Mouse (Mus musculus) lung, postnatal 14 days (tissue): ENCODE measurements around the gene Dscaml1.
"Not testable (repeated sequence)": the region's sequence is repeated elsewhere in the genome, so short reads cannot be mapped to it uniquely, and the experiment has no call there.

Experiments used
- DNase-seq: peaks from one replicate; pipeline ENCODE4 v3.0.0; 2021

Gene Dscaml1

GRCm38 (mm10) chr9:45704441-45704840 is 278.0 kb downstream of the Dscaml1 start:
- DNase-seq: no peak

DNA sequence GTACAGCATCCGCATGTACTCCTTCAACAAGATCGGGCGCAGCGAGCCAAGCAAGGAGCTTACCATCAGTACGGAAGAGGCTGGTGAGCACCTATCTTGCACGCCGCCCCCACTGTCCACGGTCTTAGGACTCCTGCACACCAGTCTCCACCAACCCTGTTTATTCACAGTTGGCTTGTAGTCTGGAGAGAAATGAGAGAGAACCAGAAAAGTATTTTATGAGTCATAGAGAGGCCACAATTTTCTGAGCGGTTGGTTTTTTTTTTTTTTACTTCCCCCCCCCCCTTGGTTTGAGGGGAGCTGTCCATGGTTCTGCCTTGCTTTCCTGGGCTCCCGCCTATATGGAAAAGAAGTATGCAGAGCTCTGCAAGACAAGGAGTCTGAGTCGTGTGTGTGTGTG is 283.9 kb downstream of the Dscaml1 start:
- no peak for DNase-seq

- no peak for DNase-seq
Measured at GRCm38 (mm10) chr9:45715387-45715786, 289.0 kb downstream of the Dscaml1 start.

DNA sequence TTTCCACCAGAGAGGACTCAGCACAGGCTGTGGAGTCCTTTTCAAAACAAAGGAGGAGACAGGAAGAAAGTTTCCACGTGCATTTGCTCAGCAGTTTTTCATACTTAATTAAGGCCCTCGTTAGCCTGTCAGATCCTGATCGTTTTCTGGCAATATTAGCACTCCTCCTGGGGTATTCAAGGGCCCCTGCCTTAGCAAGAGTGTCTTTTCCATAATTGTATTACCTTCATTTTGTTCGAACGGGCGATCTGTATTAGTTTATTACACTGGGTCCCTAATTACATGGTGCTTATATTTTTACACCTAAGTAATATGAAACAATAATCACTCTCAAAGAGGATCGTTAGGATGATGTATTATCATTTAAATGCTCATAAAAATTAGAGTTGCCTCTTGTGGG is 293.6 kb downstream of the Dscaml1 start:
- no peak for DNase-seq

DNA sequence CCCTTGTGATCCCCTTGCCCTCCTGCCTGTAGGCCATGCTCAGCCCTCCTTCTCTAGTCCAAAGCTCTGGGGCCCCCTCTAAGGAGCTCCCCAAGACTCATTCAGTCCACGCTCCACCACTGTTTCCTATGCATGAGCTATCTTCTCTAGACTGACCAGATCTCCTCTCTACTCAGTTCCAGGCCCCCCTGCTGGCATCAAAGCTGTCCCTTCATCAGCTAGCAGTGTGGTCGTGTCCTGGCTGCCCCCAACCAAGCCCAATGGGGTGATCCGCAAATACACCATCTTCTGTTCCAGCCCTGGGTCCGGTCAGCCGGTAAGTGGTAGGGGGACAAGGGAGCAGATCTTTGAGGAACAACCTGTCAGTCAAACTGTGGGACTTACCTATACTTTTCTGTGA is 305.4 kb downstream of the Dscaml1 start:
- no peak for DNase-seq

DNA sequence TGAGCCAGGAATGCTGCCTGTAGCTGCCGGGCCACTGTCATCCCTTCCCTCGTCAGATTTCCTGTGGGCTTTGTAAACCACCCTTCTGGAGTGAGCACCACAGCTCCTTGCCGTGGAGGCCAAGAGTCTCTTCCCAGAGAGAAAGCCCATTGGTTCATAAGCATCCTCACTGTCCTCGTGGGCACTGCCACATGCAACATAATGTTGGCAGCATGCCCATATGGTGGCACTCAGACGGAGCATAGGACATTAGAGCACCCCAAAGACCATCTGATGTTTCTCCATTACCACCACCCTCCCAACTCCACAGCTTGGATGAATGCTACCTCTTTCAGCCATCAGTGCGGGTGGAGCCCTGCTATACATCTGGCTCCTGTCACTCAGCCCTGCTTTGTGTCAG is 306.8 kb downstream of the Dscaml1 start:
- no peak for DNase-seq

- DNase-seq: no peak
Measured at GRCm38 (mm10) chr9:45739001-45739701, 312.7 kb downstream of the Dscaml1 start.

- peak; percentile 54 for DNase-seq
Measured at GRCm38 (mm10) chr9:45739702-45740583, 313.5 kb downstream of the Dscaml1 start.

- DNase-seq: no peak
Measured at GRCm38 (mm10) chr9:45740584-45740980, 314.2 kb downstream of the Dscaml1 start.

DNA sequence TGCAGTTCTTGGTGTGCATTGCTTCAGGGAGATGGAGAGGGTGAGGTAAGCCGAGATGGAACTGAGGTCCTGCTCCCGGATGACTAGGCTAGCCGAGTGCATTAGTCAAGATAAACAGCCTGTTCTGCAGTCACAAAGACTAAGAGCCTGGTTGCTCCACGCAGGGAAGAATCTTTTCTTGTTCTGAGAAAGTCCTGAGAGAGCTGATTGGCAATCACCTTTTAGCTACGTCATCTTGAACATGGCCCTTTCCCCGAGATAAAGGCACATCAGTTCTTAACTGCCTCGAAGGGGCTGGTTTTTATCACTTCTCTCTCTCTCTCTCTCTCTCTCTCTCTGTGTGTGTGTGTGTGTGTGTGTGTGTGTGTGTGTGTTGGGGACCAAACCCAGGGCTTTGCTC is 319.0 kb downstream of the Dscaml1 start:
- no peak for DNase-seq

DNA sequence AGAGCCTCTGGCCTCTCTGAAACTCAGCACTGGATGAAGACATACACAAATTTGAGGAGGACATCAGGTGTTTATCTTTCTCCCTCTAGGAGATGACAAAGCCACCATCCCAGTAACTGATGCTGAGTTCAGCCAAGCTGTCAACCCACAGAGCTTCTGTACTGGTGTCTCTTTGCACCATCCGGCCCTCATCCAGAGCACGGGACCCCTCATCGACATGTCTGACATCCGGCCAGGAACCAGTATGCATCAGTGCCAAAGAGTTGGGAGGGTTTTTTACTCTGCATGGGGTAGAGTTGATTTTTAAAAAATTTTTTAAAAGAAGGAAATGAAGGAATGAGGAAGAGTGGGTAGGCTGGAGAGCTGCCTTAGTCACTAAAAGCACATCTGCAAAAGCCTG is 323.5 kb downstream of the Dscaml1 start:
- DNase-seq: no peak

DNA sequence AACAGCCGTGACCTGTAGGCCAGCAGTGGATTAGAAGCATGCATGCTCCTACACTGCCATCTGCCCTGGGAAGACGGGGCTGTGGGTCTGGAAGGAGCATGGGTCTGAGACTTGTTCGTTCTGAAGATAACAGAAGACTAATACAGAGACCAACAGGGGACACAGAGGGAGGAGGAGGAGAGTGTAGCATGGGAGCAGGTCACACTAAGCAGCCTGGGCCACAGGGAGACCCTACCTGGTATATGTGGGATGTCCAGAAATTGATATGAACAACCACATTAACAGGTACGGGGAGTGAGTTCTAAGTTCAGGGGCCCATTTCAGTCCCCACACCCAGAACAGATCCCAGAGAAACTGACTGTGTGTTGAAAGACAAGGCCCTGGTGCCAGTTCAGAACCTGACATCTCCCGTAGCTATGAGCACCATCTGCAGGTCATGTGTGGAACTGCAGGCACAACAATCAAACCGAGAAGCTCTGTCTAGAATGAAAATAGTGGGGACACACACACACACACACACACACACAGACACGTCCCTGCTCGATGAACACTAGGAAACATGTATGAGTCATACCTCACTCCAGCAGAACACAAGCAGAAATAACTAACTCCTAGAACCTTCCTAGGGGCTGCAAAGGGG is 328.1 kb downstream of the Dscaml1 start:
- peak; percentile 64 for DNase-seq

DNA sequence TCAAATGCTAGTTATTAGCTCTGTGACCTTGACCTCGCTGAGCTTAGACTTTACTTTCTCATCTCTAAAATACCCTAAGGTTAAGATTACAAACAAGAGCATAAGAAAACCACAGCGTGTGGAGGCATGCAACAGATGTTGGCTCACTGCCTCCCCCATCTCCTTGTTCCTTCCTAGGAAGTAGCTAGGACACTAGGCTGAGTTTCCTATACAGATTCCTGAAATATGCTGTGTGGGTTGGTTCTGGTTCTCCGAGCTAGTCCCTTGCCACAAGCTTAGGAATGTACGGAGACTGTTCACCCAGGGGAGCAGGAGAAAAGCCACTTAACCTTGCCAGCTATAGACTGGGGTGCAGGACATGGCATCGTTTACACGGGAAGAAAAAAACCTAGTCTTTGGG is 339.8 kb downstream of the Dscaml1 start:
- no peak for DNase-seq

DNA sequence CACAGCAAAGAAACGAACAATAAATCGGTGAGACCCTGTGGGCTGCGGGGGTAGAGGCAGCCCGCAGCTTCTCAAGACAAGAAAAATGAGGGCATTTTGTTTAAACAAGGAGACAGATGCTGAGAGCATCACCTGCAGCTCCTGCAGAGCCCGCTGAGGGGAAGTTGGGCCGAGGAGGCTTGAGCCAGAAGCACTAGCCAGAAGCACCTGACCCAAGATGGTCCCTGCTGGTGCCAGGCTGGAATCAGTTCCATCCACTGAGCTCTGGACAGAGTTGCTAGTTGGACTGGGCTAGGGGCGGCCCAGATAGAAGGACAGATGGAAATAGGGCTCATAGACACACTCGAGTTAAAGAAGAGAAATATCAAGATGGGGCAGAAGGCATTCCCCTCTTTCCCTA is 340.7 kb downstream of the Dscaml1 start:
- DNase-seq: no peak

GRCm38 (mm10) chr9:45768421-45768820 is 342.0 kb downstream of the Dscaml1 start:
- DNase-seq: no peak

DNA sequence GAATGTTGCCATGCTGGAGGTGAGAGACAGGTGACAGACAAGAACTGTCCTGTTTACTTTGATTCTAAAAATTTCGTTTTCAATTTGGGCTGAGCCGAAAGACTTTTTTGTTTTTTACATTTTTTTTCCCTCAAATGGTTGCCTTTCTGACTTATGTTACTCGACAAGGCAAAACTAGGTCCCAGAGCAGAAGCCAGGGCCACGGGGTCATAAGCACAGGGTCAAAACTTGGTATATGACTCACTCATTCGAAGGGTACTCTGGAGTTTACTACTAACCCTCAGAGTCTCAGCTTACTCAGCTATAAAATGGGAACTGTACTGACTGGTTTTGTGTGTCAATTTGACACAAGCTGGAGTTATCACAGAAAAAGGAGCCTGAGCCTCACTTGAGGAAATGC is 343.2 kb downstream of the Dscaml1 start:
- DNase-seq: no peak

GRCm38 (mm10) chr9:45774088-45774487 is 347.7 kb downstream of the Dscaml1 start:
- DNase-seq: no peak

DNA sequence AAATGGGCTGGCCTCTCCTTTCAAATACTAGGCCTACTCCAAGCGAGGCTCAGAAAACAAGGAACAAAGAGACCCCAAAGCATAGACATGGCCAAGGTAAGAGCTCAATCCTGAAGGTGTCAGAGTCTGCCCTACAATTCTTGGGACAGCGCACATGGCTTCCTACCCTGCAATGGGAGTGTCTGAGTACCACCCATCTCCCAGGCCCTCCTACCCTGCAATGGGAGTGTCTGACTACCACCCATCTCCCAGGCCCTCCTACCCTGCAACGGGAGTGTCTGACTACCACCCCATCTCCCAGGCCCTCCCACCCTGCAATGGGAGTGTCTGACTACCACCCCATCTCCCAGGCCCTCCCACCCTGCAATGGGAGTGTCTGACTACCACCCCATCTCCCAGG is 349.7 kb downstream of the Dscaml1 start:
- not testable (repeated sequence) for DNase-seq

- DNase-seq: no peak
Measured at GRCm38 (mm10) chr9:45779201-45779600, 352.8 kb downstream of the Dscaml1 start.

DNA sequence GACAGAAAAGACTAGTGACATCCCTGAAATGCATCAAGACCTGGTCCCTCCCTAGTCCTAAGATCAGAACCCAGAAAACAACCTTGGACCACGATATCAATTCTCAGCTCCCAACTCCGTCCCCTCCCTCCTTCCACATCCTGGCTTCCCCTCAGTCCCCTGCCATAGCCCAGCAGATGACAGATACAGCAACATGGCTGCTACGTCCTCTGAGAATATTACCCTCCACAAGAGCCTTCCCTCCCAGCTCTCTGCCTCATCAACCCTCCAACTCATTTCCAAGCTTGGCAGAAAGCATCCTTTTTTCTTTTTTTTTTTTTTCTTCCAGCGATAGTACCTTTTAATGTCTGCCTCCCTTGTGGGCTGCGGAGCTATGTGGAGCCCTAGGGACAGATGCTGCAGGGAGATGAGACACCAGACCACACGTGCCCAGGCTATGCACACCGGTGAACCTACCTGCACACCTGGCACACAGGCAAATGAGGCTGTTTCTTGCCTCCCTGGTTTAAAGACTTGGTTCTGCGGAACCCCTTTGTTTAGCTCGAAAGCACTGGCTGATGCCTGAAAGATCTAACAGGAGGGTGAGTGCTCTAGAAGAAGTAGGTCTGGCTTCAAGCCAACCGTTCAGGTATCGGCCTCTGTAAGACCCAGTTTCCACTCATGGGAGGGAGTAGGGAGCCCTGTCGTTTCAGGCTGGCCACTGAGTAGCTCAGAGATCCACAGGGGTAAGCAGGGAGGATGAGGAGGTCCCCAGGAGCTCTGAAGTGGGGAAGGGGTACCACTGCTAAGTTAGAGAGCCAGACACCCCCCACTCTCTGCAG is 357.0 kb downstream of the Dscaml1 start:
- DNase-seq: no peak

DNA sequence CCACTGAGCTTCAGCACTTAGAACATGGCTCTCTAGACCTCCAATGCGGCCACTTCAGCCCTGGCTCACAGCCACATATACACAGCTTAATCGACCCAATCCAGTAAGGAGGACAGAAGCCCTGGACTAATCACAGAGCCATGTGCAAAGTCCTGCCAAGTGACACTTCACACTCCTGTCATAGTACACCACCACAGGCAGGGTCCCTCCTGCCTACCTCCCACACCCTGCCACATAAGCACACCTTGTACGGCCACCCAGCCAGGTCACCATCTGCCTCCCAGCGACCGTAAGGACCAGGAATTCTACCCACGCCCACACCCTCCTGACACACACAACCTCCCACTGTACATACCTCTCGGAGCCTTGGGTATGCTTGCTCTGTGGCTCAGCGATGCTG is 360.6 kb downstream of the Dscaml1 start:
- DNase-seq: no peak

DNA sequence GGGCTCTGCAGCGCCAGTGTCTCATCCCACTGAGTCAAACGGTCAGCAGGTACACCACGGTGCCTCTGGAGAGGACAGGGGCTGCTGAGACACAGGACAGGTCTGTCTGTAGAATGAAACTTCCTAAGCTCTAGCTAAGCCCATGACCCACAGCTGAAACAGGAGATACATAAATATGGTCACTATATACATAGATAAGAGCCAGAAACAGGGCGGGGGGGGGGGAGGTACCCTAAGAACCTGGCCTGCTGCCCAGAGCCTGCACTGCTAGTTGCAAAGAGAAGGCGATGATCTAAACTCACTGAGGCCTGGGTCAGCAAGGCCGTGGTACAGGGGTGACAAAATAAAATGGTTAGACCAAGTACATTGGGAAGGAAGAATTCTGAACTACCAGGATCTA is 361.1 kb downstream of the Dscaml1 start:
- no peak for DNase-seq

DNA sequence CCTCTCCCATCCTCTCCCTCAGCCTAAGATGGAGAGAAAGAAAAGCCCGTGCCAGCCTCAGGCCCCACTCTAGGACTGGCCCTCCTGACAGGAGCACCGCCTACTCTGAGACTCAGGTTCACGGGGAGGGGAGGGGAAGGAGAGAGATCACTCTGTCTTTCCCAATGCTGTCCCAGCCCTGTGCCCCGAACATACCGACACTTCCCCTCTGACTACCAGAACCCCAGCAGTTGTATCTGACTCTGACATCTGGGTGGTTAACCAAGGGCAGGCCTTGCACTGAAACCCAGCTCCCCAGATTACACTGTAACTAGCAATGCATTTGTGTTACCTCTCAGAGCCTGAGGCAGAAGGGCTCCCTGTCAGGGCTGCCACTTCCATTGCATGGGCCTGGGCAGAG is 362.0 kb downstream of the Dscaml1 start:
- DNase-seq: no peak
